Mouse (Mus musculus) left cerebral cortex, adult 18-20 months (tissue): ENCODE results near the gene Galk2. TPM values are rescaled to one million over a fixed set of nuclear protein-coding genes. Genes with fewer than 3 reads are reported as not detected.

ENCODE experiments used
- DNase-seq, 2 experiments: peaks; one replicate each; pipeline ENCODE4 v3.0.0; 2021 to 2022; ENCODE audit warnings: low spot score in 2 of 2, mixed read lengths in 1 of 2
- long read RNA-seq, 2 experiments: library from polyadenylated mRNA; stranded (forward); transcript quantifications; one replicate each; pipeline ENCODE4 v2.0.0; 2021
- total RNA-seq, 2 experiments: library from RNA; stranded (reverse); gene quantifications; 2 replicates each; pipeline ENCODE4 v1.2.3; 2021

The Galk2 gene
- 10 to 100 TPM; 28.4 to 29.0 TPM for total RNA-seq
- long read RNA-seq, experiment 1, transcript Galk2-202 (10 exons, 1,928 nt): major isoform, 12 of 23 reads
- long read RNA-seq, experiment 1, transcript Galk2-201 (10 exons, 2,605 nt): minor isoform, 9 of 23 reads
- long read RNA-seq, experiment 1, partial matches to known transcripts: 0 of 23 reads
- long read RNA-seq, experiment 1, other reads (novel, unspliced or antisense): 2 of 23 reads
- long read RNA-seq, experiment 2, transcript Galk2-202 (10 exons, 1,928 nt): major isoform, 18 of 33 reads
- long read RNA-seq, experiment 2, transcript Galk2-201 (10 exons, 2,605 nt): minor isoform, 8 of 33 reads
- long read RNA-seq, experiment 2, partial matches to known transcripts: 1 of 33 reads
- long read RNA-seq, experiment 2, other reads (novel, unspliced or antisense): 6 of 33 reads

DNA sequence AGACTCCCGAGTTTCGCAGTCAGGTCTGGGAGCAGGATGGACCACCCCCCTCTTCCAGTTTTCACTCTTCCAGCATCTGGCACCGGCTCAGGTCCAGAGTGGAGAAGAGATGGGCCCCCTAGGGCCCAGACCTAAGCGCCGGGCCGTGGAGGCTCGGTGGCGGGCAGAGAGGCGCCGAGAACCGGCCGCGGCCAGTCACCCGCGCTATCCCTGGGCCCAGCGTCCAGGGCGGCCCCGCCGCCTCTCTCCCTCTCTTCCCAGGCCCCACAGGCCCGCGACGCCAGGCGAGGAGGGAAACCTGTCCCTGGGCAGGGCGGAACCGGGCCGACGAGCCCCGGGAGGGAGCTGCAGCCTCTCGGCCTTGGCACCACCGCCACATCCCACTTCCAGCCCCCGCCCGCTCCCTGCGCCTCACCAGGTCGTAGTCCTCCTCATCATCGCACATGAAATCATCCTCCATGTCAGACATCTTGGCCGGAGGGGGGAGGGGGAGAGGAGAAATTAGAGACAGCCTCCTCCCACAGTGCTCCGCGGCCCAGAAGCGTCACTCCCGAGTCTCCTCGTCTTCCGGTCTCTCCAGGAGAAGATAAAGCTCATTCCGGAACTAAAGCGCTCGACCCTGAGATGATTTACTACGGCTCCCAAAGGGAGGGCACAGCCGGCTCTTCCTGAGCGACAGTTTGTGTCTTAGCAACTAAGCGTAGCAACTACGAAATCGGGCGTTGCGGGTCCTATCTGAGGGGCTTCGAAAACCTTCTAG lies at the start of gene Galk2, which contains the start of gene Cops2:
TSS of gene Galk2 (plus strand) at position 589 of the 760 bp plus-strand sequence.
TSS of gene Cops2 (minus strand) at position 619 of the 760 bp plus-strand sequence.
- DNase-seq: peak; percentile 93 to 96

DNA sequence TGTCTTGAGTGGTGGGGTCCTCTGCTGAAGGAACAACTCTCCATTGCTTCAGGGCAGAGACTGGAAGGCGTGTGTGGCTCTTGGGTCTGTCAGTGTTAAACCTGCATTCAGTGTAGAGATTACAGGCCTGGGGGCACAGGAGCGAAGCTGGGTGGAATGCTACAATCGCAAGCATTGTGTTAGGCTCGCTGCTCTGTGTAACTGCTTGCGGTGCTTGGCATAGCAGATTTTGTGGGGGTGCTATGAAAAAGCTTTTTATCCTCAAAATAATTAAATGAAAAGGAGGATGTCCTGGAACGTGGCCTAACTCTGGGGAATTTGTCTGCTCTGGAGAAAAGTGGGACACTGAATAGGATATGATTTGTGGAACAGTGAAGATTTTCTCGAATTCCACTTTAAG lies 49.4 kb upstream of the Galk2 start:
- peak; percentile 53 to 58 for DNase-seq

DNA sequence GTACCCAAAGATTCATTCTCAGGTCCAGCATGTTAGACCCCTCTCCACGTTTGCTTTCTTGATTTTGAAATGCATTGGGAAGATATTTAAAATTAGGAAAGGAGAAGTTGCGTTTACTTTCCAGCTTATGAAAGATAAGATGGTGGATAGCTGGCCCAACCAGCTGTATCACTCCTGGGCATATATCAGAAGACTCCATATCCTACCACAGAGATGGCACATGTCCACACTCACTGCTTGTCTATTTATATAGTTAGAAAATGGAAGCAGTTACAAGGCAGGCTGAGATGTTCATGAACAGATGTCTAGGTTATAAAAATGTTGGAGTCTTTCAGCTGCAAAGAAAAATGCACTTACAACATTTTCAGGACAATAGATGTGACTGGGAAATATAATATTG lies 47.6 kb upstream of the Galk2 start:
- DNase-seq: peak in 1 of 2 experiments; percentile 24

DNA sequence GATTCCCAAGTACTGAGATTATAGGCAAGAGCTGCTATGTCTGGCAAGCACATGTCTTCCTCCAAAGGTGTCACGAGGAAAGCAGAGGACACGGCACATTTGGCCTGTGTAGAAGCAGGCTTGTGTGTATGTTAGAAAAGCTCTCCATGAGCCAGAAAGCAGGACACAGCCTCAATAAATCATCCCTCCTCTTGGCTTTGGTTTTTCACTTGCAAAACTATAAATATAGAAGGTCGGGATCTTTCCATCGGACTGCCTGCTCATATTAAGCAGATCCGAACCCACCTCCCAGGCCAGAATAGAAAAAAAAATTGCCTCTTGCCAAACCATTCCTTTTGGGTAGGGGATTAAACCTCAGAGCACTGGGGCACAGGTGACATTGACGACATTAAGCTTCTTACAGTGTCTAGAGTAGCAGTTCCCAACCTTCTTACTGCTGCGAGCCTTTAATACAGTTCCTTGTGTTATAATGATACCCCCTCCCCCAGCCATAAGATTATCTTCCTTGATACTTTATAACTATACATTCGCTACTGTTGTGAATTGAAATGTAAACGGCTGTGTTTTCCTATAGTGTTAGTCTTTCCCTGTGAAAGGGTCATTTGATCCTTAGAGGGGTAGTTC lies 44.8 kb upstream of the Galk2 start:
- no peak for DNase-seq

DNA sequence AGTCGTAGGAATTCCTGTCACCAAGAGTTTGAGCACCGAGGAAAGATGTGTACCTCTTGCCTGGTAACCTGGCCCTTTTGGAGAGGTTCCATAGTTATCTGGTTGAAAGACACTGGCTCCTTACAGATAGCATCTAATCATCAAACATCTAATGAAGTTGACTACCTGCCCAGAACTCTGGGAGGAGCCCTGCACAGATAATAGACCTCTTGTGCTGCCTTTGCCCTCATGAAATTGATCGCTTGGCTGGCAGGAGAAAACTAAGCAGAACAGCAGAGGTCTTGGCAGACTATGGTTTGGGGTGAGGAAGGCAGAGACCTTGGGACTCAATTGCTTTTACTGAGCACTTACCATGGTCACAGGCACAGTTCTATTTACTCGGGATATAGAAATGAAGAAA lies 38.5 kb upstream of the Galk2 start:
- no peak for DNase-seq

DNA sequence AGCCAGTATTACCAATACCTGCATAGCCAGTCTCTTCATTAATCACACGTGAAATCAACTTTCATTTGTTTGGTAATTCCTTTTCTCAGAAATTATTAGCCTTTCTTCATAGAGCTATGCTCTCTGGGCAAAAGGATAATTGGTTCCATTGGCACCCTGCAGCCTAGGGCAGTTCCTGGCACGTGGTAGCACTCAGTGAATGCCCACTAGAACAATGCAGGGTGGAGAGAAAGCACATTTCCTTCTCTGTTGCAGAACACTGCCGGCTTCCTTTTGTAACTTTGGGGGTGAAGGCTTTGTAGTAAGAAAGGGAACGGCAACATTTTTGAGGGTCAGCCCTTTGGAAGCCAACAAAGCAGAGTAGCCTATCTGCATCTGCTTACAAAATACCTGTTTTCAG lies 32.7 kb upstream of the Galk2 start:
- no peak for DNase-seq

DNA sequence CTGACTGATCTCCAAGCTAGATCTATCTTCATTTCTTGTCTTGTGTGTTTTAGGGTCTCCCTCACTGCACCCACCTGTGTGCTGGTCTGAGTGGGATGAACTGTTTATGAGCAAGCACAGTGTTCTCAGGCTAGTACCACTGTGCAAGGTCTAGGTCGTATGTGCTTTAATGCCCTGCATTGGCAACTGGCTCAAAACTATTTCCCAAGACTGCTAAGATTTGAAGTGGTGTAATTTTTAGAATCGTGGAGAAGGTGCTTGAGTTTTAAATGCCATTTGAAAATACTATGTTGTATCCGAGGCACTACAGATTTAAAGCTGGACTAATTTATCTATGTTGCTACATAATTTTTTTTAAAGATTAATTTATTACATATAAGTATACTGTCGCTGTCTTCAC lies 31.0 kb upstream of the Galk2 start:
- no peak for DNase-seq

DNA sequence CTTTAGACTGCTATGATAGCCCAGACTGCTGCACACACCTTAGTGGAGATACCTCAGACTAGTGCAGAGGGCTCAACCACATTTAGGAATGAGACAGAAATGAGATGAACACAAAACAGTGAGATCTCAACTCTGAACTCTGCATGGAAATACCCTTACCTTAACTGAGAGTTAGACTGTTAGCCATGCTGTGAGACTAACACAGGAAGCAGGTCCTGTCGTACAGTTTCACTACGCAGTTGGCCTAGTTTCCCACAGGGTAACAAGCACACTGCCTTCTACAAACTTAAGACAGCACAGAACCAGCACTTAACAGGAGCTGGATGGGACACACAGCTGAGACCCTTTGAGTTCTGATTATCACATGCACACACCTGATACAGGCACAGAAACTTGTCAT lies 29.0 kb upstream of the Galk2 start:
- DNase-seq: no peak

DNA sequence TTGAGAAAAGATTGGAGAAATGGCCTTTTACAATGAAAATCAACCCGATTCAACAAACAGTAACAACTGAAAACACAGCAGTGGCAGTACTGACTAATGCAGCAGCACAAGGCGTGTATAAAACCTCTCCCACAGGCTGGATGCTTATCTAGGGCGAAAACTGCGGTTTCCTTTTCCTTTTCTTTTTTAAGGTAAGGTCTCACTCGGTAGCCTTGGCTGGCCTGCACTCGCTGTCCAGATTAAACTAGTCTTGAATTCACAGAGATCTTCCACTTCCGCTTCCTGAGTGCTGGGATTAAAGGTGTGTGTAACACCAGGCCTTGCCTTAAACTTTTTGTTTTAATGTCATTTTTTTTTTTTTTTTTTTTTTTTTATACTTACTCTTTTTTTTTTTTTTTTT lies 20.8 kb upstream of the Galk2 start:
- no peak for DNase-seq

DNA sequence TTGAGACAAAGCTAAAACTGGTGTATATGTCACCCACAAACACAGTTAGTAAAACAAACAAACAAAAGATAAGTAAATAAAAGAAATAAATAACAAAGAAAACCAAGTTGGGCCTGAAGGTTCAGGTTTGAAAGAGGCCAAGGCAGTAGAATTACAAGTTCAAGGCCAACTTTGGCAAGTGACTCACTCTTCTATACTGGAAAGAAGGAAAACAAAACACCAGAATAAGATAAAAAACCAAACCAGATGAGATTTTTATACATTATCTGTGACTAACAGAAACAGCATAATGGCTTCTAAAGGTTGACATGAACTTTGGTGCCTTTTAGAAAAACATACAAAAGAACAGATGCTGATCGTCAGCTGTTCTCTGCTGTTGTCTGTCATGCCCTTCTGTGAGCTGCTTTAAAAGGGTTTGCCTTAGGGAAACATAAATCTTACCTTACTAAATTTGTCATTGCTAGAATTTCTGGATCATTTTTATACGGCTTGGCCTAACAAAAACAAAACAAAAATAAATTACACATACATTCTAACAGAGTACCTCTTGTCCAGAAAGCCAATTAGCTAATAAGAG lies 20.1 kb upstream of the Galk2 start:
- no peak for DNase-seq

DNA sequence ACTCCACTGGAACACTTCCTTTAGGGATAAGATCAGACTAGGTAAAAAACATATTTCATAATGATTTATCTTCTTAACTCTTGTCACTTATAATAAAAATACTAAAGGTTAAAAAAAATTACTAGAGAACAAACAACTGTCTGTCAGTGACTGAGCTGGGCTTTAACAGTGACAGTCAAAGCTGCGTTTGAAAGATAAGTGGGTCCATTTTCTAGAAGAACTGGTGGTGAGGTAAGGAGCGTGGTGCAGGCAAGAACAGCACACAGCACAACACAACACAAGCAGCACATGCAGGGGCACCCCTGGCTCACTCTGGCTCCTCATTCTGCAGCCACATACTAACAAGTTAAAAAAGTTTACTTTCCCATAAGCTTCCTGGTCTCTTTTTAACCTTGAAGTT lies 7.7 kb upstream of the Galk2 start:
- no peak for DNase-seq

DNA sequence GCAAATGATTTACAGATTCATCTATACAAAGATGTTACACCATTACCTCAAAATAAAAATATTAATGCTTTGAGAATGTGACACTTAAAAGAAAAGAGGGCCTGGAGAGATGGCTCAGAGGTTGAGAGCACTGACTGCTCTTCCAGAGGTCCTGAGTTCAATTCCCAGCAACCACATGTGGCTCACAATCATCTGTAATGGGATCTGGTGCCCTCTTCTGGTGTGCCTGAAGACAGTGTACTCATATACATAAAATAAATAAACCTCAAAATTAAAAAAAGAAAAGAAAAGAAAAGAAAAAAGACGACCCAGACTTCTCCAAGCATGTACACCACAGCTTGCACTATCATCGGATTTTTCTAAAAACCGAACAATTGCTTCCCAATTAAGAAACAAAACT lies 1.2 kb upstream of the Galk2 start:
- no peak for DNase-seq

DNA sequence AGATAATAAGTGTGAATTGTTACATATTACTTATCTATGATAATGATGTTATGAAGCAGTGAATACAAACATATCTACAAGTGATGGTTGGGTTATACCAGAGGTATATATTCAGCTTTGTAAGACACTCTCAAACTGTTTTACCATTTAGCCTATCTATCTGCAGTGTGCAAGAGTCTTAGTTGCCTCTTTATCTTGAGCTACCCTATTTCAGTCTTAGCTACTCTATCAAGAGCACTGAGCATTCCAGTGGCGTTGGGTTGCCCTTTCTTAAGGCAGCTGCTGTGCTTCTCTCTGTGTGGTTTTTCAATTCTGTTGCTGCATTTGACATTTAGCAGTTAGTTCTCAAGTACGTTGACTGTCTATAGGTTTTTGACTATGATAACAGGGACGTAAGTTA lies 4.9 kb downstream of the Galk2 start:
- no peak for DNase-seq

DNA sequence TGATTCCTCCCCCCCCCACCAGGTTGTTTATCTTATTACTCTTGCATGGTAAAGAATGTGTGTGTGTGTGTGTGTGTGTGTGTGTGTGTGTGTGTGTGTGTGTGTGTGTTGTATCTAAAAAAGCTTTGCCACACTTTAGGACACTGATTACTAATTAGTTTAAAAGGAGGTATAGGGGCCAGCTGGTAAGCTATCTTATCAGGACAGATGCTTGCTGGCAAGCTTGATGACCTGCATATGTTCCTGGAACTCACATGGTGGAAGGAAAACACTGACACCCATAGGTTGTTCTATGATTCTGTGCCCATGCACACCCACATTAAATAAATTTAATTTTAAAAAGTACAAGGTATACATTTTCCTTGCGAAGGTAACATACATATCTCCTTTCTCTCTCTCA lies 5.6 kb downstream of the Galk2 start:
- no peak for DNase-seq

DNA sequence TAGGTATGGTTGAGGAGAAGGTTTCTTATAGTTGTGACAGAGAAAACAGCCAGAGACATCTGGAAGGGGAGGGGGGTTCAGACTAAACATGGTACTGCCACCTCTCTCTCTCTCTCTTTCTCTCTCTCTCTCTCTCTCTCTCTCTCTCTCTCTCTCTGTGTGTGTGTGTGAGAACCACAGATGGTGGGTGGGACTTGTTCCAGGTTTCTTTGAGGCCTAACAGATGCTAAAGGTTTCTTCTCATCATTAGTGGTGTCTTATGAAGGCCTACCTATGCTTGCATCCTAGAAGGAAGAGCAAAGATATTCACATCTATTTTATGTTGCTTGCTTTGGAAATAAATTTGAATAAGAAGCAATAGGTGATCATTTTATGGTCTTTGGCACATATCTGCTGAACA lies 6.7 kb downstream of the Galk2 start:
- no peak for DNase-seq

DNA sequence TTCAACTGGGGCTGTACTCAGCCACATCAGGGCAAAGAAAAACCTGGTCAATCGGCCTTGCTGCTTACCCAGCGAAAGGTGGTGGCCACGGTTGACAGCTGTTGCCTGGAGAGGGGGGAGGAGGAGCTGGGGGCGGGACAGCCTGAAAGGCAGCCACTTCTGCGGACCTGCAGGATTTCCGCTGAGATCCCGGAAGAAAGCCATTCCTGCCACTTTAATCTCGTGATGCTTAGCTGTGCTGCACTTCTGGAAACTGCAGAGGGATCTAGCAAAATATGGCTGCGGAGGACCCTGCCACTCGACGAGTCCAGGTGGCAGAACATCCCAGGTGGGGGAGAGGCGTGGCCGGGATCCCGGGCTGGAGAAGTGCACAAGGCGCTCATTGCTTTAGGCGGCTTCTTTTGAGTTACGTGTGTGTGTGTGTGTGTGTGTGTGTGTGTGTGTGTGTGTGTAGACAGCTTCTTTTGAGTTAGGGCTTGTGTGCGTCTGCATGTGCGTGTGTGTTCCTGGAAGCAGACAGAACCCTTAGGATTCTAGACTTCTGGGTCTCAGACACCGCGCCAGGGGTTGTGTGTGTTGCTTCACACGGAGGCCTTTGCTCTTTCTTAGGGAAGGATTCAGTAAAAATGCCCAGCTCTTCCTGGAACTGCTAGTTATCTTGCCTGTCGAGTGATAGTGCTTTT lies 7.3 kb downstream of the Galk2 start:
- peak; percentile 35 to 53 for DNase-seq

DNA sequence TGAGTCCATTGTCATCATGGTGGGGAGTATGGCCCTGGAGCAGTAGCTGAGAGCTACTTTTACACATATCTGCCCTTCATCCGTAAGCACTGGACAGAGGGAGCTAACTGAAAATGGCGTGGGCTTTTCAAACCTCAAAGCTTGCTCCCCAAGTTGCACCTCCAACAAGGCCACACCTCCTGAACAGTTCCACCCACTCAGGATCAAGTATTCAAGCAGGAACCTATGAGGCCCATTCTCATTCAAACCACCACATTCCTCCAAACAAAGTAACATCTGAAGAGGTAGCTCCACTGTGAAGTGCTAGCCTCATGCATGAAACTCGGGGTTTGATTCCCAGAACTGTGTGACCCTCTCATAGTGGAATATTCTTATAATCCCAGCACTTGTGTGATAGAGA lies 9.4 kb downstream of the Galk2 start:
- DNase-seq: no peak

DNA sequence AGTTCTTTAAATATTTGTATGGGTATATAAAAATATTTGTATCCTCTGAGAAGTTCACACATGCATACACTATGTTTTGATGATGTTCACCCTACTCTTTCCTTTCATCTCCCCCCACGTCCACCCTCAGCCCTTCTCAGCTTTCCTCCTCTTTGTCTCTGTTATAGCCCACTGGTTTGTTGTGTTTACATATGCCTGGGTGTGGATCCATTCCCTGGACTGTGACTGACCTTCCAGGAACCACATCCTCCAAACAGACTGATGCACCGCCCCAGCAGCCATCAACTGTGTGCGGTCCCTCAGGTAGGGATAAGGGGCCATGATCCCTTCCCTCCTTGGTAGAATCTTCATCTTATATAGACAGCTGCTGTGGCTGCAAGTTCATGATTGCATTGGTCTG lies 11.2 kb downstream of the Galk2 start:
- no peak for DNase-seq

DNA sequence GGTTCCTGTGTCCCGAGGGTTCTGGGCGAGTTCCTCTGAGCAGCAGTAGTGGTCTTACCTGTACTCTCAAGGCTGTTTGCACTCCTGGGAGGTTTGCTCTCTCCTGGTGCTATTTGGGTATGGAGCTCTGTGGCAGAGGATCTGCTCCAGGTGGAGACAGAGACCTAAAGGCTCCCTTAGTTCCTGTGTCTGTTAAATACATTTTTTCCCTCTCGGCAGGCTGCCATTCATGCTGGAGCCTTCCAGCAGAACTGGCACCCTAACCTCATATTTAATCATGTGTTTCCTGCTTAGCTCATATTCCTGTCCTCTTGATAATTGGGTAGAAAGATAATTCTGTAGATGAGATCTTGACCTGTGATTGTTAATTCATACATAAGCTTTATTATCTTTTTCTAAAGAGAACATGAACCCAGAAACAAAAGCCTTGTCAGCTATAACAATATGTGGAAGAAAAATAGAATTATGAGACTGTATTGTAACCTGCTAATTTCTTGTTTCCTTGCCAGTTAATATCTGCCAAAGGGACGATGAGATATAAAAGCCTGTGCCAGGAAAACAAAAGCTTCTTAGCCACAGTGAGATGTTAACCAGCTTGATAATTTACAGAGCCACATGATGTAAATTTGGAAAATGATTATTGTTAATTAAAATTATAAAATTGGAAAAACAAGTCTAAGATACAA lies 27.1 kb downstream of the Galk2 start:
- DNase-seq: no peak

DNA sequence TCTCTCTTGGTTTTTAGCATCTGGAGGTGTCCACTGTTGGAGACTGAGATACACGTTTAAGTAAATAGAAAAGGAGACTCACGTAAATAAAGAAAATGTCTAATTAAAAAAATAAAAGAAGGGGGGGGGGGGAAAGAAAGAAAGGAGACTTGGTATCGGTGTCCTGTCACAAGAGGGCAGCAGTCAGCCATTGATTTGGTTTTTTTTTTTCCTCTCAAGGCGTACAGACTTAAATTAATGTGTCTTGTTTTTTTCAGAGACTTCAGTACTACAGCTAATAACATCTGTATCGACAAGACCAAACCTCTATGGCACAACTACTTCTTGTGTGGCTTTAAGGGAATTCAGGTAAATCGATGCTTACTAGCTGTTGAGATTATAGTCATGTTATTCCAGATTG lies 34.2 kb downstream of the Galk2 start:
- peak; percentile 10 to 49 for DNase-seq

DNA sequence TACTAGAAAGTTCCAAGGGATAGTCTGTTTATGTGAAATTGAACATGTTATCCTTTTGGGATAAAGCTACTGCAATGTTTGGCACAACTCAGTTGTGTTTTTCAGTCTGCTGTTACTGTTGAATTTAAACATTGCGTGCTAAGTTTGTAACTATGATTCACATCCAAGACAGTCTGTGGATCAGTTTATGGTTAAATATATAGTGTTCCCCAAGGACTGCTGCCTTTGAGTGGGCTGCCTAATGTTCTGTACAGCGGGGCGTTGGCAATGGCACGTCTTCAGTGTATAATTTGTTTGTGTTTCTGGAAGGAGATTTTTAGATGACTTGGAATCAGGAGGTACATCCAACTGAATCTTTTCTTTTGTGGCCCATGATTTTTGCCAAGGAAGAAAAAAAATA lies 36.2 kb downstream of the Galk2 start:
- no peak for DNase-seq
